Mouse (Mus musculus) lung, adult 2 months (tissue): ENCODE results near the gene Krt23.

Source experiments
- CTCF ChIP-seq: fragments of 200-500 bp; IDR thresholded peaks from 2 replicates; pipeline ENCODE4 v1.5.1; 2011; ENCODE audit warnings: mild to moderate bottlenecking, low read length, control low read depth; ENCODE audit not compliant: insufficient read depth
- POLR2A ChIP-seq: fragments of 200-500 bp; IDR thresholded peaks from 2 replicates; pipeline ENCODE4 v1.6.1; 2011; ENCODE audit warnings: low read depth, mild to moderate bottlenecking, control low read depth, low read length, borderline replicate concordance; ENCODE audit errors: extremely low read depth

DNA sequence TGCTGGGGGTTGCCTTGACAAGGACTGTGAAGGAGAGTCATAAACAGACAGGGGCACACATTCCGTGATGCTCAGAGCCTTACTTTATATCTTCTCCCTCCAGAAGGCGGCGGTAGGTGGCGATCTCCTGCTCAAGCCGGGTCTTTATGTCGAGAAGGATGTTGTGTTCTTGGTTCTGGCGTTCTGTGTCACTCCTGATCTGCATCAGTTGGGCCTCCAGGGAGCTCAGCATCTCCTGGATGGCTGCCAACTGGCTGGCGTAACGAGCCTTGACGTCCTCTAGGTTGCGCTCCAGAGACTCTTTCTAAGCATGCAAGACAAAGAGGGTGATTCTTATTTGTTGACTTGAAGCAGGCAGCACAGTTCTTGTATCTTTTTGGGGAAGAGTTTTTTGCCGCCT lies 62.3 kb downstream of the Krt23 start:
- TF ChIP-seq CTCF (no peak), POLR2A (no peak)
